Mouse (Mus musculus): ENCODE measurements around the gene Bicdl2. TPM values are rescaled to one million over a fixed set of nuclear protein-coding genes. Genes with fewer than 3 reads are reported as not detected.

Bicdl2 gene
- total RNA-seq (2022), result not detected

DNA sequence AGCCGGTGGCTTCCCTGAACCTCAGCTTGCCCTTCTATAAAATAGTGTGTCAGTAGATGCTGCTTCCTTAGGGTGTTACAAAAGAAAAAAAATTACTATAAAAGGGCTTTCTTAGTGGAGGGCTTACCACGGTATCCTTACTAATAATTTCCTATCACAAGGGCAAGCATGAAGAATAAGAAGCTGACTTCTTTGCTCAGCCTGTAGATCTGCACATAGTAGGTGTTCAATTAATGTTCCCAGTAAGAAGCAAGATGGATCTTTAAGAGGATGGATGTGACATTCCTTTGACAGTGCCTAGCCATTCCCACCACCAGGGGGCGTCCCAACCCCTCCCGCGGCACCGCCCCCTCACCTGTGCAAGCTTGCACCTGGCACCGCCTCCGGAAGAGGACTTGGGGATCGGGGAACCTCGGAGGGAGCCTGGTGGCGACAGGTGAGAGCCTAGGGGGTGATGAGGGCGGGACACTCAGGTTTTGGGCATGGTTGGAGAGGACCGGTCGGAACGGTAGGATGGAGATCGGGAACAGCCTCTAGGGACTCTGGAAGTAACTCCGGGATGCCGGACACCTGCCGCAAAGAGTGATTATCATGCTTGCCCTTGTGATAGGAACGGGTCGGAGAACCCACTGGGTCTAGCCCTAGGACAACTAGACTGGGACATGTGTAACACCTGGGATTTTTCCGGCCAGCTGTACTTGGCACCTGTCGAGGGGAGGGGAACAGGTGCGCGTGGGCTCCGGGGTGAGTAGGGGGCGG is at the start of gene Bicdl2:
Gene Bicdl2 (plus strand): TSS at position 390 of the 759 bp plus-strand sequence.
- DNase-seq (ENCODE audit: low spot score in 2 of 2), result no peak

DNA sequence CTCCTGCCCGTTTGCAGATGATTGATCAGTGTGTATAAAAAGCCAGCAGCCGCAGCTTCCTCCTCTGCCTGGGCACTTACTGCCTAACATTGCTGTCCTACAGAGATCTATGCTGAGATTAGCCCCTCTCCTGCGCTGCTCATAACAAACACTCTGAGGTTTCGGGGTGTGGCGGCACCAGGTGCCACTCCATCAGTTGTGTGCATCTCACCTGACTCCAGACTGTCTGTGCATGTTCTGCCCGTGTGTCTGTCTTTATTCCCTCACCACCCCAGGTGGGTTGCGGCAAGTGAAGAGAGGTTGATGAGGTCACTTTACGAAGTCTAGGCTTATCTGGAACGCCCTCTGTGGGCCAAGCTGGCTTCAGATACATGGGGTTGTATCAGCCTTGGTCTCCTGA is 43.2 kb upstream of the Bicdl2 start:
- DNase-seq (ENCODE audit: low spot score in 2 of 2), result no peak

DNA sequence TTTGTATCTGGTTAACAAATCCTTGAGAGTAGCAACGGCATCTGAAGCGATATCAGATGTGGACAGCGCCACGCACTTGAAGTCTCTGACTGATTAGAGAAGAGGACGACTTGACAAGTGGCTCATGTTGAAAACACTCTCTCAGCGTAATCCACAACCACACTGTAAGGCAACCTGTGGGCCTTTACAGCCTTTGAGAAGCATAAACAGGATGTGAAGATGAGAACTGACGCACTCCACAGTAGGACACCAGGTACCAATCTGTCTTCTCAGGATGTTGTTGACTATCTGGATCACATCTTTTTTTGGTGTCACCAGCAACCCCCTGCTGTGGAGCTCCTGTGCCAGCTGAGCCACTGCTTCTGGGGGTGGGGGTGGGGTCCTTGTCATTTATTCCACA is 40.0 kb upstream of the Bicdl2 start:
- no peak for DNase-seq (ENCODE audit: low spot score in 2 of 2)

DNA sequence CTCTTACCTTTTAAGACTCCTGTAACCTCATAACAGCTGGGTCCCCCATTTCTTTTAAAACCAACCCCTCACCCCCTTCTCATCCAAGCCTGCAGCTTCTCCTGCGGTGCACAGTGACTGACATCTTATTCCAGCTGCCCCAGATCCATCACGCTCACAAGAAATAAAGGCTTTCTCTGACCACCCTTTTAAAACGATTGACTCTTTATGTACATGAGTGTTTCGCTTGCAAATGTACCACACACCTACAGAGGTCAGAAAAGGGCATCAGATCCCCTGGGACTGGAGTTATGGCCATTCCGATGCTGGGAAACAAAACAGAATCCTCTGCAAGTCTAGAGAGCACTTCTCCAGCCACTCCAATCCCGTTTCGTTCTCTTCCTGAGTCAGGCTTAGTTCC is 32.5 kb upstream of the Bicdl2 start:
- DNase-seq (ENCODE audit: low spot score in 2 of 2), result no peak

DNA sequence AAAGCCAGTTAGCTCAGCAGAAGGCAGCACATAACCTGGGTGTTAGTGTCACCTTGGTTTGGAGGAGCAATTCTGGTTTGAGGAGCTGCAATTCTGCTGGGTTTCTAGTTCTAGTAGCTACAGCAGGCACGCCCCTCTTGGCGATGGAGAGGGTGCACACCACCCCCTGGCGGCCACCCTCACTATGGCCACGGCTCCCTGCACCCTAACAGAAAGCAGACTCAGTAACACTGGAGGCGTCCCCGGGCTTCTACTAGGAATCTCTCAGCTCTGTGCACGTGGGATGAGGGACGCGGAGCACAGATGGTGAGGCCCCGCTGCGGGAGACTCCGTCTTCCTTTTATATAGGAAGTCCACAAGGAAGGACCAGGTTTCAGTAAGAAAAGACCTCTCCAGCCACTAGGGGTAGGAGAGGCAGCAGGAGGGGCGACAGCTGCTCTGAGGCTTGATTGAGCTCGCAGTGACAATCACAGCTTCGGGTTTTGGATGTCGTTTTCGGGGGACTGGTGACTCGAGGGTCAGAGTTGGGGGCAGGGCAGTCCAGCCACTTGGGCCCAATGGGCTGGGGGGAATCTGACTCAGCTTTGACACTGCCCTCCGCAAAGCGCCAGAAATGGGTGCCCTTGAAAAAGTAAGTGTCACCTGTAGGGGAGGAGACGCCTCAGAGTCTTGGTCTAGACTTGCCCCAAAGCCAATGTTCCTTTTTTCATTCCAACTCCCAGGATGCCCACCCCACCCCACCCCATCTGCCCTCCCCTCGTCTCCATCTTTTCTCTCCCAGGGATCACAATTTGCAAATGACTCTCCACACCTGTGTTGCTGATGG is 29.9 kb upstream of the Bicdl2 start:
- DNase-seq (ENCODE audit: low spot score in 2 of 2), result peak; percentile 69 to 86

DNA sequence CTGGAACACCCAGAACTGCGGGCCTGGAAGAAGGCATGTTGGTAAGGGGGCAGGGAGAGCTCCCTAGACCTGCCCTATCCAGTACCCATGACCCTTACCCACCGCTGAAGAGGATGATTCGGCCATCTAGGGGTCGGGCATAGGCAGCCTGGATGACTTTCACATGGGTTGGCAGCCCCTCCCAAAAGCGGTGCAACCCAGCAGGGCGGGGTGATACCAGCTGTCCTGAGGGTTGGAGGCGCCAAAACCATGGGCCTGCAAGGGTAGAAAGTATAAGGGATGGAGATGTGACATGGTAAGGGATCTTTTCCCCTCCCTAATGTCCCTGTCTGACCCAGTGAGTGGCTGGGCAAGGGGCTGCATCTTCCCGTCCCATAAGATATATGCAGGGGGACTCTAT is 29.1 kb upstream of the Bicdl2 start:
- DNase-seq (ENCODE audit: low spot score in 2 of 2), result no peak

DNA sequence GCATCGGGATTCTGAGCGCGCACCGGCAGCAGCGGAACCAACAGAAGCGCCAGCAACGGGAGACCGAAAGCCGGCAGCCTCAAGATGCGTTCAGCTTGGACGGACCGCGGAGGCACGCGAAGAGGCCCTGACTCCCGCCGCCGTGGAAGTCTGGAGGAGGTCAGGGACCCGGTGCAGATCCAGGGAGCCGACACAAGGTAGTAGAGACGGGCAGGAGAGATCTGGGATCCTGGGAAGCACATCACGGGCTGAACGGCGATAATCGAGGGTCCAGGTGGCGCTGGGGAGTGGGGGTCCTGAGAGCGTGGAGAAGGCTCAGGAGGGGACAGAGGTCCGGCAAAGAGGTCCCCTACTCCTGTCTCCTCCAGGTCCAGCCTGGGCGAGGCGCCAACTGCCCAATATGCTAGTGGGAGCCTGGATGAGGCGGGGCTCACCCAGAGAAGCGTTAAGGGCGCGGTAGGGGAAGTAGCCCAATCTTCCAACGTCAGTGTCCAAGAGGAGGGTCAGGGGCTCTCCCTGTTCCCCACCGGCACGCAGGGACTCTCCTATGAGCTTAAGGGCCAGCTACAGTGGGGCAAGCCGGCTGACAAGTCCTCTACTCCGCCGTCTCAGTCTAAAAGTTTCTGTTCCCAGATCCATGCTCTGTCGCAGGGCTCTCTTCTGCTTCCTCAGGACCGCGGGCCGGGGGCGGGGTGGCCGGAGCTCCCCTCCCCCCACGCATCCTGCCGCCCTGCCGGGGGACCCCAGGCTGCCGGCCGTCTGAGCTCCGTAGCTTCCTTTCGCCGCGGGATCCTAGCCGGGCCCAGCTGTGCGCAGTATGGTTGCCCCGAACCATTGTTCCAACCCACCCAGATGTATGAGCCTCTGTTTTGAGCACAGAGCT is 15.5 kb upstream of the Bicdl2 start, which contains the start of gene Mmp25:
Gene Mmp25 (minus strand): TSS at position 665 of the 883 bp plus-strand sequence.
- no peak for DNase-seq (ENCODE audit: low spot score in 2 of 2)

DNA sequence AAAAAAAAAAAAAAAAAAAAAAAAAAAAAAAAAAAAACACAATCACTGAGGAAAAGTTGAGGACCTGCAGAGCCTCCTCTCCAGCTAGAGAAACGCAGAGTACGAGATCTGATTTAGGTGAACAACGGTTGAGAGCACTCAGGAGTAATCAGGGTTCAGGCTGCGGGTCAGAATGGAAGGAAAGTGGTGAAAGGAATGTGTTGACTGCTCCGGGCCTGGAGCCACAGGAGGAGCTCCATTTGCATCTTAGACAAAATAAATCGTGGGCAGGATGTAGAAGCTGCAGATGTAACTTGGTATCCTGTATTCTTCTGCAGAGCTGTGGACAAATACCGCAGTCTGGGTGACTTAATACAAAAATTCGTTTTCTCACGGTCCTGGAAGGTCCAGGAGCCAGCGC is 14.4 kb upstream of the Bicdl2 start:
- DNase-seq (ENCODE audit: low spot score in 2 of 2), result no peak

DNA sequence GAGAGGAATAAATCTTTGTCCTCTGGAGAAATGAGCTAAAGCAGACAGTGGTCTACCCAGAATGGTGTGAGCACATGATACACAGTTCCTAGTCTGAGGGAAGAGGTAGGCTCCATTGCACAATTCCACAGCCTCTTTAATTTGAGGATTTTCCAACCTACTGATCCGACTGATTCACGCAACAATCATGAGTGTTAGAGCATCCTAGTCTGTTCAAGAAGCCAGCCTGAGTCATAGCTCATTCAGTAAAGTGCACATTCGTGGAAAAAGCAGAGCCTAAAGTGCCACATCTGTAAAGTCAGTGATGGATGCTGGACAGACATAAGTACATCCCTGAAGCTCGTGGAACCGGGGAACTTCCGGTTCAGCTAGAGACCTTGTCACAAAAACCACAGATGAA is 8.9 kb upstream of the Bicdl2 start:
- DNase-seq (ENCODE audit: low spot score in 2 of 2), result no peak

DNA sequence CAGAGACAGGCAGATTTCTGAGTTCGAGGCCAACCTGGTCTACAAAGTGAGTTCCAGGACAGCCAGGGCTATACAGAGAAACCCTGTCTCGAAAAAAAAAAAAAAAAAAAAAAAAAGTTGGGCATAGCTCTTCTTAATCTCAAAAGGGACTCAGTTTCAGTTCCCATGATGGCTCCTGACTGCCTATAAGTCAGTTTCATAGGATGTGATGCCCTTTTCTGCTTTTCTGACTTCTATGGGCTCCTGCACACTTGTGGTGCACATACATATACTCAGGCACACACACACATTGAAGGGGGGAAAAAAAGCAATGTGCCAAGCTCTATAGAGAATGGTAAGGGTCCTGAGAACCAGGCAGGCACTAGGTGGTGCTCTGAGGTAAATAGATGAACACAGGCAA is 7.0 kb upstream of the Bicdl2 start:
- no peak for DNase-seq (ENCODE audit: low spot score in 2 of 2)

DNA sequence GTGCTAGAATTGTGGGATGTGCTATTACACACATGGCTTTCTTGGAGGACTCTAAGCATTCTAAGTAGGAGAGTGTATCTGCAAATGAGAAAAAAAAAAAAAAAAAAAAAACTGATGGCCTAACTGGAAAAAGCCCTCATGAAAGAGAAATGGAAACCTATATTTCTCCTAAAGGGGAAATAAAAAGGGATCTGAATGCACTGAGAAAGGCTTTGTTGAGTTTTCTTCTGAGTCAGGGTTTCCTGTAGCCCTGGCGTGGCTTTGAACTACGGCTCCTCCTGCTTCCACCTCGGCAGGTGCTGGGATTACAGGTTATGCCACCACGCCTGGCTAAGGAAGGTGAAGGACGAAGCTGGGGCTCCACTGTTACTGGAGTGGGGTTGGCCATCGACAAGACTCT is 6.3 kb upstream of the Bicdl2 start:
- DNase-seq (ENCODE audit: low spot score in 2 of 2), result no peak

DNA sequence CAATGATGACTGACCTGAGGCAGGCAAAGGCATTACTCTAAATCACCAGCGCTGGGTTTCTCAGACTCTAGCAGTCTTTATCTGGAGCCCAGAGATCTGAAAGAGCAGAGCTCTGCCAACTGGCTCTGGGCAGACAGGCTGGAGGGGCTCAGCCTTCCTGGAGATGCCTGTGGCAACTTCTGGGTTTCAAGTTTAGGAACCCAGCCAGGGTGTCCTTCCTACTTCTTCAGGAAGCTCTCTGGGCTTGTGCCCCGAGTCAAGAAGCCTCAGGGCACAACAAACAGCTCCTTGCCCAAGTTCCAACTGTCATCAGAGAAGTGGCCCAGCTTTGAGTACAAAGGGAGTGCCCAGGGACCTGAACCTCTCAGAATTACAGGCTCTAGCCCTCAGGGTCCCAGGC is 5.9 kb upstream of the Bicdl2 start:
- no peak for DNase-seq (ENCODE audit: low spot score in 2 of 2)

DNA sequence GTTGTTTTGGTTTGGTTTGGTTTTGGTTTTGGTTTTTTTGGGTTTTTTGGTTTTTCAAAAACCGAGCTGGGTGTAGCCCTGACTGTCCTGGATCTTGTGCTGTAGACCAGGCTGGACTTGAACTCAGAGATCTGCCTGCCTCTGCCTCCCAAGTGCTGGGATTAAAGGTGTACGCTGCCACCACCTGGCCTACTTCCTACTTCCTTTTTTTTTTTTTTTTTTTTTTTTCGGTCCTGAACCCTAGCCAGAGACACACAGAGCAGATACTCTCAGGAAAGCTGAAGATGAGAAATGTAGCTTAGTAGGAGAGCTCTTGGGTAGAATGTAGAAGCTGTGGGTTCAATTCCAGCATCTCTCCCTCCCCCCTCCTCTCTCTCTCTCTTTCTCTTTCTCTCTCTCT is 1.9 kb upstream of the Bicdl2 start:
- DNase-seq (ENCODE audit: low spot score in 2 of 2), result no peak

DNA sequence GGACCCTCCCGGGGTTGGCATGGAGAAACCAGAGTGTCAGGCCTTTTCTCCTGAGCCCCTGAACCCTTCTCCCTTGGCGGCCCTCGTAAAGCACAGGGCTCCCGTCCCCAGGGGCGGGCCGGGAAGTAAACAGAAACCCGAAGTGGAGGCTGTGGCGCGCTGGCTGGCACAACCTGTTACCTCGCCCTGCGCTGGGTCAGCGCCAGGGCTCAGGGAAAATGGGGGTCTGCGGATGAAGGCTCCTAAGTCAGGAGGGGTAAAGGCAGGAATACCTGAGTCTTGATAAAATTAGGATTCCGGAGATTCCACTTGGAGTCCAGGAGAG is 532 bp downstream of the Bicdl2 start:
- no peak for DNase-seq (ENCODE audit: low spot score in 2 of 2)

DNA sequence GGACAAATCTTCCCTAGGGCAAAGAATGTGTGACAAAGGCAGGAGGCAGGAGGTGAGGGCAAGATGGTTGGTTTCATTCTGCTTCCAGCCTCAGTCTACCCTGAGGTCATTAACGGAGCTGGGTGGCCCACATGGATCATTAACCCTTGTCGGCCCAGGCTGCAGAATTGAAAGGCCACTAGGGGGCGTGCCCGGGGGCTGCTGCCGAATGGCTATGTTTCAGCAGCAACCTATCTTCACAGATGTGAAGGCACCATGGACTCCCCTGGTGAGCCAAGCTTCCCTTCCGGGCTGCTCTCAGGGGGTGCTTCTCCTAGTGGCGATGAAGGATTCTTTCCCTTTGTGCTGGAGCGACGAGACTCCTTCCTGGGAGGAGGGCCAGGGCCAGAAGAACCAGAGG is 1.2 kb downstream of the Bicdl2 start:
- no peak for DNase-seq (ENCODE audit: low spot score in 2 of 2)

DNA sequence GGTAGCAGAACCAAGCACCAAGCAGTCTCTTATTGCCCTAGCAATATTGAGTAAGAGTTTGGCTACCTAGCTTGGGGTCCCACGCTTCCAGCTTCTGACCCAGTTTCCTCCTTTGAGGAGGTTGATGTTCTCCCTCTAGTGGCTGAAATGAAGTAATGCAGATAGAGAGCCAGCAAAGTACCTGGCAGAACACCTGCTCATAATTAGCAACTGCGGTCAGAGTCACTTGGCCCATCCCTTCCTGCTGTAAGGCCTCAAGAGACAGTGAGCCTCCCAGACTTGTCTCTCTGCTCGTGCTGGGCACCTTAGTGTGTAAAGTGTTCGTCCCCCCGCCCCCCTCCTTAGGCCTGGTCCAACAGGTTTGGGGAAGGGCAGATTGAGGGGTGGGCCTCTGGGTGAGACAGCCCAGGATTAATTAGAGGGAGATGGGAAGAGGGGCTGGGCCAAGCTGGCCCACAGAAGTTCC is 4.3 kb downstream of the Bicdl2 start:
- DNase-seq (ENCODE audit: low spot score in 2 of 2), result no peak

DNA sequence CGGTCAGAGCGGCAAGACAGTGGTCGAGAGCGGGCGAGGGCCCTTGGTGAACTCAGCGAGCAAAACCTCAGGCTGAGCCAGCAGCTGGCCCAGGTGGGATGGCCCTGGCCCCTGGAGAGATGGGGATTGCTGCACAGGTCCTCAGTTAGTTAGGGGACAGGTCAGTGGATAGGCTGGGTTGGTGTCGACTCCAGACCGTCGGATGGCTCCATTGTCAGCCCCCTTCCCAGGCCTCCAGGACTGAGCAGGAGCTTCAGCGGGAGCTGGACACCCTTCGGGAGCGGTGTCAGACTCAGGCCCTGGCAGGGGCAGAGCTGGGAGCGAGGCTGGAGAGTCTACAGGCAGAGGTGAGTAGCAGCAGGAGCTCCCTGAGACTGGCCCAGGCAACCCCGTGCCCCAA is 5.2 kb downstream of the Bicdl2 start:
- no peak for DNase-seq (ENCODE audit: low spot score in 2 of 2)

DNA sequence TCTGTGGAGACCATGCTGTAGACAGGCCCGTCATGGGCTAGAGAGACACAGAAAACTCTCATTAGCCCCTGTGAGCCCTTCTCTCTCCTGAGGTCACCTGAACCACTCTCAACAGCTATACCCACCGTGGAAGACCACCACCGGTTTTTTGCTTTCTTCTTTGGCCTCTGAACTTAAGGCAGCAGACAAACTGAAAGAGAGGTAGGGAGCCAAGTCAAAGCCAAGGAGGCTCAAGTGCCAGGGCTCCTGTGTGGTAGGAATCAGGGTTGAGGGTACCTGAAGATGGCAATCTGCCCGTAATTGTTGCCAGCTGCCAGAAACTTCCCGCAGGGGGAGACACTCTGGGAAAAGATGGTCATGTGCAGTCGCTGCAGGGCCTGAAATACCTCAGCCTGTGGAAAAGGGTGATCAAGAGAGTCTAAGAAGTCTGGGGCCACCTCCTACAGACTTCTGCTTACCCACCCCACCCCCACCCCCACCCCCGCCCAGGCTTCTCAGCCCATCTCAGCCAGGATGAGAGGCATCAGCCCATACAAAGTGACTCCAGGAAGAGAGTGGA is 10.3 kb downstream of the Bicdl2 start:
- no peak for DNase-seq (ENCODE audit: low spot score in 2 of 2)

DNA sequence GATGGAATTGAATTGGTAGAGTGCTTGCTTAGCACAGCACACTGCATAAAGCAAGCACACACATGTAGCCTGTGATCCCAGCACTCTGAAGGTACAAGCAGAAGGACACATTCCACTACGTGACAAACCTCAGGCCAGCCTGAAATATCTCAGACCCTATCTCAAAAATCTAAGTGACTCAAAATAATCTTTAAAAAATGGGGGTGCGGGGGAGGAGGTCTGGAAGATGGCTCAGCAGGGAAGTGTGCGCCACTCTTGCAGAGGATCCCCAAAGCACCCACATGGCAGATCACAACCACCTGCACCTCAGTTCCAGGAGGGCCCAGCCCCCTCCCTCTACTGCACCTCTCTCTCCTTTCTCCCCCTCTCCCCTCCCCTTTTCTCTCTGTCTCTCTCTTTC is 11.2 kb downstream of the Bicdl2 start:
- no peak for DNase-seq (ENCODE audit: low spot score in 2 of 2)

DNA sequence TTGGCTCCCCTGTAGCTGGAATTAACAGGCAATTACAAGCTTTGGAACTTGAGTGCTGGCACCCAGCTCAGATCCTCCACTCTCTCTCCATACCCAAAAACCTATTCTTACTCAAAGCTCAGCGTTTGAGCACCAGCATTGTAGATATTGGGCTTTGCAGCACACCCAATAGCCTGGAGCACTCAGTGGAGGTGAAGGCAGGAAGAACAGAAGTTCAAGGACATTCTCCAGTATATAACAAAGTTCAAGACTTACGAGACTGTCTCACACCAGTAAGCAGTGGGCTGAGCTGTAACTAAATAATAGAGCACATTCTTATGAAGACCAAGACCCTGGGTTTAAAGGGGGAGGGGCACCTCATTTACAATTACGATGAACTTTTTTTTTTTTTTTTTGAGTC is 12.5 kb downstream of the Bicdl2 start:
- DNase-seq (ENCODE audit: low spot score in 2 of 2), result no peak

DNA sequence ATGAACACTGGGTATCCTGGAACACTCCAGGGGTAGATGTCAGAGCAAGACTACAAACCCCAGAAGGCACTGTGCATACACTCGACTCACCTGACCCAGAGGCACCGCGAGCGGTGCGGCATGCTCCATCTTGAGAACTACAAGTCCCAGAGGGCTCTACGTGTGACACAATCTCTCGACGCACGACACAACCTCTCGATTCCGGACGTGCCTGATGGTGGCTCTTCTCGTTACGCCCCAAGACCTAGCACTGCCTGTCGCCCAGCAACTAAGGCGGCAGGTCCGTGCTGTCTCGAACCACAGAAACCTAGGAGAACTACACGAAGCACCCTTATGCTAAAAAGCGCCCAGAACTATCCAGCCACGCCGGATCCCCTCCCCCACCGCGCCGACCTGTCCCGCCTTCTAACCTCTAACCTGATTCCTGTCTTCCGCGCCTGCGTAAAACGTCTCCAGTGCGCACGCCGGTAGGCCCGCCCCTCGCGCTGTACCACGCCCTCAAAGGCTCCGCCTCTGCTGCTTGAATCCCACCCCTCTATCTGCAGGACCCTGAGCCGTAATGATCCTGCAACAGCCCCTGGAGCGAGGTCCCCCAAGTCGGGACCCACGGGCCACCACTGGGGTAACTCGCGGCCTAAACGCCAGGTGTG is 13.2 kb downstream of the Bicdl2 start, which contains the start of the genes Hcfc1r1 and Thoc6:
Gene Hcfc1r1 (plus strand): TSS at position 173 of the 650 bp plus-strand sequence.
Gene Thoc6 (minus strand): TSS at position 459 of the 650 bp plus-strand sequence.
- DNase-seq (ENCODE audit: low spot score in 2 of 2), result peak; percentile 96 to 97
